Mouse (Mus musculus): ENCODE measurements around the gene Slc39a3. TPM values are rescaled to one million over a fixed set of nuclear protein-coding genes. Genes with fewer than 3 reads are reported as not detected.

Gene Slc39a3
- polyA plus RNA-seq (2017; shearing (Covaris generic)) = 11.8 TPM

GRCm38 (mm10) chr10:81036988-81037580 is at the start of gene Slc39a3:
Slc39a3 (minus strand) TSS chr10:81037426.

GRCm38 (mm10) chr10:81069836-81070235 is 32.6 kb upstream of the Slc39a3 start, which contains the start of gene Thop1:
Thop1 (plus strand) TSS chr10:81070035.

GRCm38 (mm10) chr10:81059603-81060543 is 22.6 kb upstream of the Slc39a3 start, which contains the start of gene Sgta:
Sgta (minus strand) TSS chr10:81060181.

GRCm38 (mm10) chr10:81025639-81026275 is 11.5 kb downstream of the Slc39a3 start, which contains the start of gene Diras1:
Diras1 (minus strand) TSS chr10:81025662.

GRCm38 (mm10) chr10:81014393-81015384 is 22.5 kb downstream of the Slc39a3 start, which contains the start of gene Gng7:
Gng7 (minus strand) TSS chr10:81014945.

Other genes starting within 250 kb of the Slc39a3 start
- 98.7 TPM for gene Sf3a2, start 239.2 kb downstream of the Slc39a3 start, polyA plus RNA-seq (2017; shearing (Covaris generic))
- 166 TPM for gene Plekhj1, start 238.8 kb downstream of the Slc39a3 start, polyA plus RNA-seq (2017; shearing (Covaris generic))
- gene Amh, start 232.2 kb downstream of the Slc39a3 start, polyA plus RNA-seq (2017; shearing (Covaris generic)) = not detected
- not detected for gene Jsrp1, start 223.9 kb downstream of the Slc39a3 start, polyA plus RNA-seq (2017; shearing (Covaris generic))
- gene Oaz1, start 210.8 kb downstream of the Slc39a3 start, polyA plus RNA-seq (2017; shearing (Covaris generic)) = 2,307 TPM
- not detected for gene Lingo3, start 193.4 kb downstream of the Slc39a3 start, polyA plus RNA-seq (2017; shearing (Covaris generic))
- gene Lsm7, start 182.2 kb downstream of the Slc39a3 start, polyA plus RNA-seq (2017; shearing (Covaris generic)) = 236 TPM
- gene Sppl2b, start 182.2 kb downstream of the Slc39a3 start, polyA plus RNA-seq (2017; shearing (Covaris generic)) = 35.5 TPM
- gene Tmprss9, start 165.6 kb downstream of the Slc39a3 start, polyA plus RNA-seq (2017; shearing (Covaris generic)) = not detected
- 269 TPM for gene Timm13, start 136.5 kb downstream of the Slc39a3 start, polyA plus RNA-seq (2017; shearing (Covaris generic))
- gene Lmnb2, start 119.2 kb downstream of the Slc39a3 start, polyA plus RNA-seq (2017; shearing (Covaris generic)) = 10.1 TPM
- 80.1 TPM for gene Gadd45b, start 107.4 kb downstream of the Slc39a3 start, polyA plus RNA-seq (2017; shearing (Covaris generic))
- gene Gng7, start 22.5 kb downstream of the Slc39a3 start, polyA plus RNA-seq (2017; shearing (Covaris generic)) = 0.14 TPM
- gene Diras1, start 11.8 kb downstream of the Slc39a3 start, polyA plus RNA-seq (2017; shearing (Covaris generic)) = not detected
- 113 TPM for gene Sgta, start 22.8 kb upstream of the Slc39a3 start, polyA plus RNA-seq (2017; shearing (Covaris generic))
- 8.0 TPM for gene Thop1, start 32.6 kb upstream of the Slc39a3 start, polyA plus RNA-seq (2017; shearing (Covaris generic))
- 0.25 TPM for gene Creb3l3, start 61.4 kb upstream of the Slc39a3 start, polyA plus RNA-seq (2017; shearing (Covaris generic))
- 31.9 TPM for gene Map2k2, start 68.5 kb upstream of the Slc39a3 start, polyA plus RNA-seq (2017; shearing (Covaris generic))
- gene Zbtb7a, start 97.8 kb upstream of the Slc39a3 start, polyA plus RNA-seq (2017; shearing (Covaris generic)) = 18.9 TPM
- gene Pias4, start 130.5 kb upstream of the Slc39a3 start, polyA plus RNA-seq (2017; shearing (Covaris generic)) = 32.1 TPM
- gene Eef2, start 139.2 kb upstream of the Slc39a3 start, polyA plus RNA-seq (2017; shearing (Covaris generic)) = 984 TPM
- gene Dapk3, start 145.6 kb upstream of the Slc39a3 start, polyA plus RNA-seq (2017; shearing (Covaris generic)) = 12.1 TPM
- not detected for gene 4930442H23Rik, start 146.4 kb upstream of the Slc39a3 start, polyA plus RNA-seq (2017; shearing (Covaris generic))
- gene Nmrk2, start 164.6 kb upstream of the Slc39a3 start, polyA plus RNA-seq (2017; shearing (Covaris generic)) = 0.37 TPM
- 9.0 TPM for gene Atcay, start 193.4 kb upstream of the Slc39a3 start, polyA plus RNA-seq (2017; shearing (Covaris generic))
- 3.7 TPM for gene Zfr2, start 195.7 kb upstream of the Slc39a3 start, polyA plus RNA-seq (2017; shearing (Covaris generic))
- 134 TPM for gene Matk, start 215.5 kb upstream of the Slc39a3 start, polyA plus RNA-seq (2017; shearing (Covaris generic))
- gene Mrpl54, start 229.5 kb upstream of the Slc39a3 start, polyA plus RNA-seq (2017; shearing (Covaris generic)) = 139 TPM
- 38.6 TPM for gene Apba3, start 229.5 kb upstream of the Slc39a3 start, polyA plus RNA-seq (2017; shearing (Covaris generic))